Mouse (Mus musculus) brain, embryonic 14.5 days (tissue): ENCODE results near the gene Gm9936.

Experiments used
- CTCF ChIP-seq: fragments of 200-500 bp; IDR thresholded peaks from 2 replicates; pipeline ENCODE4 v1.5.1; 2012; ENCODE audit warnings: inconsistent platforms, mild to moderate bottlenecking, moderate library complexity, borderline replicate concordance; ENCODE audit not compliant: insufficient read depth, insufficient read length; ENCODE audit errors: extremely low read depth
- POLR2A ChIP-seq: fragments of 200-500 bp; IDR thresholded peaks from 2 replicates; pipeline ENCODE4 v1.6.1; 2012; ENCODE audit warnings: mild to moderate bottlenecking, inconsistent platforms, borderline replicate concordance; ENCODE audit not compliant: poor library complexity, insufficient read depth, insufficient read length, severe bottlenecking; ENCODE audit errors: extremely low read depth

- TF ChIP-seq CTCF, result no peak
- TF ChIP-seq POLR2A, result no peak
Measured at GRCm38 (mm10) chr5:114829740-114830139, 28.7 kb downstream of the Gm9936 start.
